Mouse (Mus musculus): ENCODE measurements around the gene Map6.

DNA sequence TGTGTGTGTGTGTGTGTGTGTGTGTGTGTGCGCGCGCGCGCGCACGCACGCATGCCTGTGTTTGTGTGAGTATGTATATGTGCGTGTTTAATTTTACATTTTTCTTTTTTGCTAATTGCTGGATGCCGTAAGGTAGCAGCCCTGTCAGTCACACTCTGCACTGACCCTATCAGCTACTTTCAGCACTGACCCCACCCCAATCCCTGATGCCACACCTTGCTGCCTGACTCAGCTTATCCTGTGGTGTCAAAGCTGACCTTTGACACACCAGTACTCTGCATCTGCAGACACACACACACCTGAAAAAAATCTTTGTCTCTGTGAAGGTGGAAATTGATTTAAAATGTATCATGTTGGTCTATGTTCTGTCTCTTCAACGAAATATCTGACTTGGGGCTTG lies 25.1 kb upstream of the Map6 start:
- TF ChIP-seq POLR2A (IDR thresholded peaks at IDR 0.05; ENCODE audit: insufficient read length, low read depth): no peak
- TF ChIP-seq USF1 (IDR thresholded peaks at IDR 0.05; ENCODE audit: low read depth): no peak
- TF ChIP-seq TCF12 (IDR thresholded peaks at IDR 0.05; ENCODE audit: insufficient read depth, poor library complexity, severe bottlenecking): no peak
- no peak for TF ChIP-seq CEBPB (IDR thresholded peaks at IDR 0.05; ENCODE audit: insufficient read depth, poor library complexity, severe bottlenecking)
- TF ChIP-seq POLR2AphosphoS2 (IDR thresholded peaks at IDR 0.05; ENCODE audit: insufficient read length, low read depth): no peak
- no peak for TF ChIP-seq SRF (IDR thresholded peaks at IDR 0.05; ENCODE audit: control insufficient read depth, insufficient read length, low read depth)
- no peak for TF ChIP-seq MYOG (IDR thresholded peaks at IDR 0.05; ENCODE audit: control insufficient read depth in 1 of 3, insufficient read depth in 1 of 3, insufficient read length in 2 of 3, low read depth in 2 of 3)
- TF ChIP-seq E2F4 (IDR thresholded peaks at IDR 0.05; ENCODE audit: insufficient read depth): no peak
- no peak for TF ChIP-seq MAX (IDR thresholded peaks at IDR 0.05; ENCODE audit: low read depth)
- TF ChIP-seq TCF3 (IDR thresholded peaks at IDR 0.05; ENCODE audit: insufficient read length, low read depth): no peak
- no peak for TF ChIP-seq REST (IDR thresholded peaks at IDR 0.05; ENCODE audit: insufficient read depth, insufficient read length)
- TF ChIP-seq MYOD1 (IDR thresholded peaks at IDR 0.05; ENCODE audit: control insufficient read depth in 1 of 3, insufficient read length in 2 of 3, low read depth in 2 of 3): no peak

Measured in myocyte (in vitro differentiated cells).